Mouse (Mus musculus) ovary, postnatal 14 days (tissue): ENCODE results near the gene Gabrg3.
A peak's percentile ranks its signal among the peaks of the same experiment; 100 is the strongest.
"Not testable (repeated sequence)": the region's sequence is repeated elsewhere in the genome, so short reads cannot be mapped to it uniquely, and the experiment has no call there.

ENCODE experiments used
- DNase-seq: peaks from one replicate; pipeline ENCODE4 v3.0.0; 2022; ENCODE audit warnings: low spot score

The Gabrg3 gene

GRCm38 (mm10) chr7:57312018-57312417 lies 75.0 kb downstream of the Gabrg3 start:
- DNase-seq: no peak

GRCm38 (mm10) chr7:57307337-57307736 lies 79.7 kb downstream of the Gabrg3 start:
- no peak for DNase-seq

DNA sequence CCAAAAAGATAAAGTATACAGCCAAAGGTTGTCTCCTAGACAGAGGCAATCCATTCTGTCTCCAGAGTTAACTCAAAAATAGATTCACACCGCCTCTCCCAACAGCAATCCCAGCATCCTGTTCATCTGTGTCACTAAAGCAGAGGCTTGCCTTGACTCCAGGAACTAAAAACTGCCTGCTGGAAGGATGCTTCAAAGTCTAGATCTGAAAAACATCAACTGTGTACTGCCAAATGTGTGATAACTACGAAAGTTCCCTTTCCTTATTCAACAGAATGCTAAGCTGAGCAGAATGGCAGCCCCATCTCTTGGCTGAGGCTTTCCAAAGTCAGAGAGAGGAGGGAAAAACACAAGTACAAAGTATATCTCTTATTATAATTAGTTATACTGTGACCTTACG lies 90.3 kb downstream of the Gabrg3 start:
- no peak for DNase-seq

GRCm38 (mm10) chr7:57294127-57294526 lies 92.9 kb downstream of the Gabrg3 start:
- DNase-seq: no peak

- no peak for DNase-seq
Measured at GRCm38 (mm10) chr7:57293564-57293963, 93.4 kb downstream of the Gabrg3 start.

- DNase-seq: no peak
Measured at GRCm38 (mm10) chr7:57283186-57283585, 103.8 kb downstream of the Gabrg3 start.

DNA sequence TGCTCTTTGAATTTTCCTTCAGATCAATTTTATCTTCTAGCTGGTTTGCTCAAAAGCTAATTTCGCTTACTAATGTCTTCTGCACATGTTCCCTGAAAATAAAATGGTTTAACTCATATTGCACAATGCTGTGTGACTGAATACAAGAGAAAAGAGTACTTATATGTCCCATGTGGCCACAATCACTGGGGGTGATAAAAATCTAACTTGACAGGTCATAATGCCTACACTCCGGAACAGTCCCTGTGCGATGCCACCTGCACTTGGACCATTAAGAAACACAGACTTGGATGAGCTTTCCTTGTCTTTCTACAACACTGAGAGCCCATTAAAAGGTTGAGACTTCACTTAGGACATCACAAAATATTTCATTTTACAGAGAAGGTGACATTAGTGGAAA lies 108.1 kb downstream of the Gabrg3 start:
- no peak for DNase-seq

DNA sequence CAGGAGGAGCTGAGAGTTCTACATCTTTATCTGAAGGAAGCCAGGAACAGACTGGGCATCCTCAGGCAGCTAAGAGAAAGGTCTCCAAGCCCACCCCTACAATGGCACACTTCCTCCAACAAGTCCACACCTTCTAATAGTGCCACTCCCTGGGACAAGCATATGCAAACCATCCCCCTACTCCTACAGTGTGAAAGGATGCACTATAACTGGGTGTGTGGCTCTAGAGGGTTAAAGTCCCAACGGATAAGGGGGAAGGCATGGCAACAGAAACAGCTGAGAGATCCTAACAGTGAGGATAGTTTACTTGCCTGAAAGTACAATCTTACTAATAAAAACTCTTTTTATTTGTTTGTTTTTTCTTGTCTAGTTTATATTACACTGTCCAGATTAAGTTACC lies 126.8 kb downstream of the Gabrg3 start:
- no peak for DNase-seq

GRCm38 (mm10) chr7:57258893-57259574 lies 128.0 kb downstream of the Gabrg3 start:
- no peak for DNase-seq

GRCm38 (mm10) chr7:57243981-57244380 lies 143.0 kb downstream of the Gabrg3 start:
- no peak for DNase-seq

GRCm38 (mm10) chr7:57214119-57214518 lies 172.9 kb downstream of the Gabrg3 start:
- DNase-seq: no peak

DNA sequence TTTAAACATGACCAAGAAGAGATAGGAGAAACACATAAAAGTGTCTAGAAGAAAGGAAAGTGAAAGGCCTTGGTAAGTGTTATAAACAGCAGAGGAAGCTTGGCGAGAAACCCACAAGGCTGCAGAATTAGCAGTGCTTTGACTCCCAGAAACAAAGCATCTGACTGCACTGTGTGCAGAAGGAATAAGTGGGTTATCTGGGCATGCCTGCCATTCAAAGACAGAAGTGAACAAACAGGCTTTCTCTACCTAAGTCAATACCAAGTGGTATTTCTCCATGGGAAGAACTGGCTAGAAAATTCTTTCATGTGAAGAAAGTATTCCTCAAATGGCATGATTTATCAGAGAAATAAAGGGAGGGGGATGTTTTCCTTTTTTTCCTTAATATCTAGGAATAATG lies 201.0 kb downstream of the Gabrg3 start:
- DNase-seq: no peak

DNA sequence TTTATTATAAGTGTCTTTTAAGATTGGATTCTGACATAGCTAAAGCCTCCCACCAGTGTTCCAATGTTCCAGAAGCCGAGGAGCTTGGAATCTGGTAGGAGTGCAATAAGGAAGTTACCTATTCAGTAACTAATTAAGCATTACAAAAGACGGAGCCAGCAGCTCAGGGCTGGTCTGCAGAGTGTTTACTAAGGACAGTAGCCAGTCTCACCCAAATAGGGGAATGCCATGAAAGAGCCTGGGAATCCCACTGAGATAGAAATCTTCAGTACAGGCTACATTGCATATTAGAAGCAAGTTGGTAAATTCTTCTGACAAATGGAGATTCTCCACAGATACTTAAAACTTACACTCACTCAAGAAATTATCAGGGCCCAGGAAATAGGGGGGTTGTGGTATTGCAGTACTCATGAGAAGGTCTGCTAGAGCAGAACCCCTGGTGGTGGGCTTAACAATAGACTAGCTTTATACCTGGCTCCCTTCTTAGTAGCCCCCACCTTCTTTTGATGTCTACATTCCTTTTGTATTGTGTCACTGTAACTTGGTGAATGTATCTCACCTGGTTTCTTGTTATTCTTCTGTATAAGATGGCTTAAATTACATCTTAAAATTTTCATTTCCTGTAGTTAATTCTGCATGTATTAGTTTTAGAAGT lies 211.0 kb downstream of the Gabrg3 start:
- DNase-seq: not testable (repeated sequence)

DNA sequence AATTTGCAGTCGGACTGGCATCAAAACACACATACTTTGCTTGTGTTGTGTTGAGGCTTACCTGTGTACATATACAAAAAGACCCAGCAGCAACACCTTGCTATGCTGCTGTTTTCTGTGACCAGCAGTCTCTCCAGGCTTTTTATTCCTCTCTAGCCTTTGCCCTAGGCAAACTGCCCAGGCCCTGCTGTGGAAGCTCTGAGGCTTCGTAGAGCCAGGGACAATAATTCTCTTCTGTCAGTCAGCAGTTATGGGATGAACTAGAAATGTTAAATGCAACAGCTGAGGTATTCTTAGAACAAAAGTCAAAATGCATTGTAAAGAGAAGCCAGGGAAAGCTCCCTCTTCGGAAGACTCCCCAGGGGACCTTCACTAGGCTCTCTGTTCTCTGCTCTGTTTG lies 220.1 kb downstream of the Gabrg3 start:
- DNase-seq: no peak

DNA sequence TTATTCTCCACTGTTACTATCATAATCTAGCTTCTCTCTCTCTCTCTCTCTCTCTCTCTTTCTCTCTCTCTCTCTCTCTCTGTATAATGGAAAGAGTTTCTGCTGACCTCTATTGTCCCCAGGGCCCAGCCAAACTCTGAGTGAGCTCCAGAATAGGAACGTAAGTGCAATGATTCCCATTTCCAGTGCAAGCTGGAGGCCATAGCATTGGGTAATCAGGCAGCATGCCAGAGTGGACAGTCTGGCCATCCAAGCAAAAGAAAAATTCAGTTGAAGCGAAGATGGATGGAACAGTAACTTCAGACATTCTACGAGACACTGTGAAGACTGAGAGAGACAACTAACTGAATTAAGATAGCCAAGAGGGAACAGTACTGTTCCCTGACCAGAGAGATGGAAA lies 228.8 kb downstream of the Gabrg3 start:
- DNase-seq: peak; percentile 11

DNA sequence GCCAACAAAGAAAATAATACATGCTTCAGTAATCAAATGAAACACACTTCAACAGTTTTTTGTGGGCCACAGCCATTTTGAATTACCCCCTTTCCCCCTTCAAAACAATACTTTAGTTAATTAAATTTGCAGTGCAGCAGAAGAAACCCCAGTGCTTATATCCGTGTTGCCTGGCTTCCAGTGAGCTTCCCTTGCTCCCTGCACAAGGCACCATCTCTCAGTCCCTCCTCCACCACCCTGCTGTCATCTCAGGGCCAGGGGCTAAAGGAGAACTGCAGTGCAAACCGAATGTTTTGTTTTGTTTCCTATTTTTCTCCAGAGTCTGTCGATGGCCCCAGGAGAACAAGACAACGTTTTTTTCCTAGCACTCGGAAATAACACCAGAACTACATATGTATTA lies 233.2 kb downstream of the Gabrg3 start:
- DNase-seq: no peak

GRCm38 (mm10) chr7:57150768-57151167 lies 236.2 kb downstream of the Gabrg3 start:
- DNase-seq: no peak

DNA sequence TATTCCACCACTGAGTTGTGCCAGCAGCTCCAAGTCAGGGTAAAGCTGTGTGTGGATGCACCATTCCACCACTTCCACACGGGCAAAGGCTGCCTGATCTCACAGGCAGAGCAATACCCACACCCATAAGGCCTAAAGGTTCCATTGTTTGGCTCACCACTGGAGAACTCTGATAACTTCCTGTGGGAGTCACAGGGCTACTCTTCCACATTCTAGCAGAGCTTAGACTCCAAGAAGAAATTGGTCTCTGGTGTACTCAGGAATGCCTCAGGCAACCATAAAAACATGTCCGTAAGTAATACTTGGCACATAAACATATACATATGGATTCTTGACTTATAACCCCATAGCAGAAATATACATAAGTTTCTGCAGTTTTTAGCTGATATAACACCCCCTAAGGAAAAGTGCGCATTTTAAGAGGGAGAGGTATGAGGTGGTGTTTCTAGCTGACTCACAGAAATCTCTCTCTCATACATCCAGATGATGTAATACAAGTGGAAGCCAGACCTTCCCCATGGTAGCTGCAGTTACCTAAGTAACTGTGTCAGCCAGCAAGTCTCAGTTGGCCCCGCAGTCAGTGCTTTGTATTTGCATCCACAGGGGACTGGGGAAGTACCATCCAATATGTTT lies 248.8 kb downstream of the Gabrg3 start:
- no peak for DNase-seq

DNA sequence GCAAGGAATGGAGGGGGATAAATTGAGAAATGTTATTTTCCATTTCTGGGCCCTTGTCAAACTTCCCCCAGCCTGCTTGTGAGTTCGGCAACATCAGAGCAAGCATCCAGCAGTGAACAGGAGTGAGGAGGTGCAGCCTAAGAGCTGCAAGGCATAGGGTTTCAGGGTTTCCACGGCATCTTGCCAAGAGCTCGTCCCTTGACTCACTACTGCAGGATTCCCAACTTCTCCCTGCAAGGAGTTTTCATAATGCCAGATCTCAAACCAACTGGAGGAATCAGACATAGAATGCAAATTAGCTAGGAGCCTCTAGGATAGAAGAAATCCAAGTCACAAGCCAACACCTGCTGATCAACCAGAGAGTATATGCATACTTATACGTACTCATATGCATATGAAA lies 254.0 kb downstream of the Gabrg3 start:
- DNase-seq: no peak

DNA sequence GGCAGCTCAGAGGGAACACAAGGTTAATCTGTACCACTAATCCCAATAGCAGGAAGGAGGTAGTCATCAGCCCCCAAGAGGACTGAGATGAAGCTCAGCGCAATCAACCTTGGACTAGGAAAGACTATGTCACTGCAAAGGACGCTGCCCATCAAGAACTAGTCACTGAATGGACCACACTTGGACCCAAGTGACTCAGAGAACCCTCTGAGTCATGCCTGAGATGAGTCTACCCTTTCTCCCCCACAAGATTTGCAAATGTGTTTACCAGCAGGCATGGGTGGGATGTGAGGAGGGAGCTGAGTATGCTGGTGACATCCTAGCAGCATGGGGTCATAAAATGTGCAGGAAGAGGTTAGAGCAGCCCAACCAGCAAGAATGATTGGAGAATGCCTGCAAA lies 254.5 kb downstream of the Gabrg3 start:
- no peak for DNase-seq

DNA sequence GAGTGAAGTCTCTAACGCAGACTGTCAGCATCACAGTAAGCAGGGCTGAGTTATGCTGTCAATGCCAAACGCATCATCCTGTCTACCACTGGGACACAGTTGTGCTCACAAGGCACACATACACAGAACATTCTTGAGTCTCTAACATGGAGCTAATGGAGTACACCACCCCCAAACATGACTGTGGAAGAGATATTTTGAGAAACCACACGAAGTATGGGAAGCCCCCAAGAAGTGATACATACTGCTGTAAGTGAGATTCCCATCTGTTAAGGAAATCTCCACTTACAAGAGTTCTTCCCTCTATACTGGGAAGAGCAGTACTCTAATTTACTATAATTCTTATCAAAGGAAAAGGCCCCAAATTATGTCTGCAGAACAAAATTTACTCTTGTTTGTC lies 286.9 kb downstream of the Gabrg3 start:
- no peak for DNase-seq

GRCm38 (mm10) chr7:57082071-57082470 lies 304.9 kb downstream of the Gabrg3 start:
- no peak for DNase-seq

DNA sequence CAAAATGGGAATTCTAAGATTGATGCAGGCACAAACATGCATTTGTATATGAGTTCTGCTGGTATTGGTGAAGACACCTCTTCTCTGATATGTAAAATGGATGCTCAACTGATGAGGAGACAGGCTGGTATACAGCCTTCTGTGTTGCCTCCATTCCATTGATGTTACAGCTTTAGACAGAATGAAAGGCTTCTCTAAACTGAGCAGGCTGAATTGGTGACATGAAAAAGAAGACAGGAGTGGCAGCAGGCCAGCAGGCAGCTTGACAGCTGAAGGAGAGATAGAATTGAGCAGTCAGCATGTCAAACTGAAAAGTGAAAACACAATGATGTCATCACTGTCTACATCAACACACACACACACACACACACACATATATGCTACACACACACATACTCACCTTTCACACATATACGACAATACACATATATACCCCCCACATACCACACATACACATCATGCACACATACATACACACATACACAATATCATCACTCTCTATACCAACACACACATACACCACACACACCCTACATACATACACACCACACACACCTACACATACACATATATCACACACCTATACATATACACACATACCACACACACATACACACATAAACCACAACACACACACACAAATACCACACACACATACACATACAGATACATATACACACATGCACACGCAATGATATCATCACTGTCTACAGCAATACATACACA lies 315.4 kb downstream of the Gabrg3 start:
- DNase-seq: no peak
